Mouse (Mus musculus) cortical plate, adult 2 months (tissue): Measurements from ENCODE around the gene Mettl25. TPM values are rescaled to one million over a fixed set of nuclear protein-coding genes. Genes with fewer than 3 reads are reported as not detected.

Experiments used
- H3K27ac ChIP-seq: fragments of 200-500 bp; 2 replicates; pipeline ENCODE4 v1.5.1; 2012; ENCODE audit warnings: low read length, control low read depth, inconsistent platforms; ENCODE audit not compliant: insufficient read depth
- H3K4me1 ChIP-seq: fragments of 200-500 bp; 2 replicates; pipeline ENCODE4 v1.6.1; 2011; ENCODE audit warnings: low read length; ENCODE audit not compliant: control insufficient read depth, insufficient read depth
- H3K4me3 ChIP-seq: fragments of 200-500 bp; 2 replicates; pipeline ENCODE4 v1.5.1; 2011; ENCODE audit warnings: mild to moderate bottlenecking, low read length, control low read depth; ENCODE audit not compliant: insufficient read depth
- CTCF ChIP-seq: fragments of 200-500 bp; IDR thresholded peaks from 2 replicates; pipeline ENCODE4 v1.5.1; 2011; ENCODE audit warnings: mild to moderate bottlenecking, control low read depth, low read length; ENCODE audit not compliant: insufficient read depth; ENCODE audit errors: extremely low read depth
- POLR2A ChIP-seq: fragments of 200-500 bp; IDR thresholded peaks from 2 replicates; pipeline ENCODE4 v1.6.1; 2011; ENCODE audit warnings: mild to moderate bottlenecking, low read length, control low read depth; ENCODE audit not compliant: insufficient read depth; ENCODE audit errors: extremely low read depth
- polyA plus RNA-seq: library from polyadenylated mRNA; depleted of rRNA; stranded (reverse); fragments of >200 nt; gene quantifications from 2 replicates; pipeline ENCODE4 v1.2.3, GENCODE M21; 2012; rRNA removed

Mettl25 gene
- polyA plus RNA-seq, 1 experiment = 9.0 TPM

DNA sequence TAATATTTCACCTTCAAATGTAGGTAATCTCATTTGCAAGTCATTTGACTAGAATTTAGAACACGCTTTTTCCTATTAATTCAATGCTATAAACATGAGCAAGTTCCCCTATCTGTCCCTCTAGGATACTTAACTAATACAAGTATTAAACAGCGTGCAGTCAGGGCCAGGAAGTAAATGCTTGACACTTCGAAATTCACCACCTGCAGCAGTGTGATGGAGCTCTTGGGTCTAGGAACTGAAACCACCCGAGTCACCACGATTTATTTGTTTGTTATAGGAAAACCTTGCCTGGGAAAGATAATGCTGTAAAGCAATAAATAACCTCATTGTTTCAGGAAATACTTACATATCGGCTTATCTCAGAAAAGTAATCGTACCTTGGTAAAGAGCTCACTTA is 81.1 kb downstream of the Mettl25 start:
- H3K27ac ChIP-seq = no peak overlapping the region
- no peak overlapping the region for H3K4me3 ChIP-seq
- no peaks in the 10 kb centered on the region for H3K4me1 ChIP-seq
- TF ChIP-seq CTCF (no peak), POLR2A (no peak)

- no peak for TF ChIP-seq POLR2A
- no peak for TF ChIP-seq CTCF
- H3K27ac ChIP-seq = no peak overlapping the region
- H3K4me3 ChIP-seq = no peak overlapping the region
- H3K4me1 ChIP-seq = no peaks in the 10 kb centered on the region
Measured at GRCm38 (mm10) chr10:105753831-105754605, 87.2 kb downstream of the Mettl25 start.

DNA sequence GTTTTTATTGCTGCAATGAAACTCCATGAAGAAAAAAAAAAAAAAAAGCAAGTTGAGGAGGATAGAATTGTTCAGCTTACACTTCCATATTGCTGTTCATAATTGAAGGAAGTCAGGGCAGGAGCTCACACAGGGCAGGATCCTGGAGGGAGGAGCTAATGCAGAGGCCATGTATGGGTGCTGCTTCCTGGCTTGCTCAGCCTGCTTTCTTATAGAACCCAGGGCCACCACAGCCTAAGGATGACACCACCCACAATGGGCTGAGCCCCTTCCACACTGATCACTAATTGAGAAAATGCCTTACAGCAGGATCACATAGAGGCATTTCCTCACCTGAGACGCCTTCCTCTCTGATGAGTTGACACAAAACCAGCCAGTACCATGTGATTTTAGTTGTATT is 95.2 kb downstream of the Mettl25 start:
- TF ChIP-seq POLR2A (no peak), CTCF (no peak)
- no peaks in the 10 kb centered on the region for H3K4me1 ChIP-seq
- H3K4me3 ChIP-seq = no peak overlapping the region
- H3K27ac ChIP-seq = no peak overlapping the region

GRCm38 (mm10) chr10:105741736-105742135 is 99.4 kb downstream of the Mettl25 start:
- no peaks in the 10 kb centered on the region for H3K4me1 ChIP-seq
- no peak for TF ChIP-seq POLR2A
- TF ChIP-seq CTCF = no peak
- no peak overlapping the region for H3K4me3 ChIP-seq
- H3K27ac ChIP-seq = no peak overlapping the region

GRCm38 (mm10) chr10:105738942-105739341 is 102.2 kb downstream of the Mettl25 start:
- no peaks in the 10 kb centered on the region for H3K4me1 ChIP-seq
- H3K4me3 ChIP-seq = no peak overlapping the region

DNA sequence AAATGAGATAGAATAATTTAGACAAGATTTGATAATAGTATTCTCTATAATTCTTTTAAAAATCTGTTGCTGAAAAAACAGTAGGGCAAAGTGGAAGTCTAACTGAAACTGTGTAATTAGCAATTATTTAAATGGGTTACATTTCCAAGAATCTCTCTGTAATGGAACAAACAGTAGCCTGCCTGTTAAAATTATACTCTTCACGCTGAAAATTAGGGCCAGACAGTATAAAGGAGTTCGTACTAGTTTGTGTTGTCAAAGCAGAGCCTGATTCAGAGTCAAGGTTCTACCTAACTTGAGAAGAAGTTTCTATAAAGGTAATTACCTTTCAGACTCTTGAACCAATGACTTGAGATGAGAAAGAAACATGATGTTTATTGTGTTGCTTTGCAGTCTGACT is 113.4 kb downstream of the Mettl25 start:
- no peak overlapping the region for H3K4me3 ChIP-seq
- H3K27ac ChIP-seq = no peak overlapping the region
- H3K4me1 ChIP-seq = no peaks in the 10 kb centered on the region
- TF ChIP-seq POLR2A (no peak), CTCF (no peak)

More at GRCm38 (mm10) chr10:105738942-105739341, 102.2 kb downstream of the Mettl25 start:
- TF ChIP-seq CTCF = no peak
- no peak for TF ChIP-seq POLR2A
- H3K27ac ChIP-seq = no peak overlapping the region

- no peak overlapping the region for H3K27ac ChIP-seq
- H3K4me1 ChIP-seq = no peaks in the 10 kb centered on the region
- no peak for TF ChIP-seq CTCF
- TF ChIP-seq POLR2A = no peak
- H3K4me3 ChIP-seq = no peak overlapping the region
Measured at GRCm38 (mm10) chr10:105727353-105727752, 113.8 kb downstream of the Mettl25 start.

GRCm38 (mm10) chr10:105714844-105715243 is 126.3 kb downstream of the Mettl25 start:
- H3K27ac ChIP-seq = no peak overlapping the region
- no peak overlapping the region for H3K4me3 ChIP-seq
- no peaks in the 10 kb centered on the region for H3K4me1 ChIP-seq
- TF ChIP-seq POLR2A (no peak), CTCF (peak; percentile 47; the same call in 1 of the 2 replicates)

- Histone ChIP-seq H3K27ac (no peak overlapping the region), H3K4me3 (no peak overlapping the region), H3K4me1 (no peaks in the 10 kb centered on the region)
- TF ChIP-seq POLR2A (no peak), CTCF (no peak)
Measured at GRCm38 (mm10) chr10:105714366-105714765, 126.8 kb downstream of the Mettl25 start.

- Histone ChIP-seq H3K4me3 (no peak overlapping the region), H3K4me1 (no peaks in the 10 kb centered on the region), H3K27ac (no peak overlapping the region)
- TF ChIP-seq CTCF (no peak), POLR2A (no peak)
Measured at GRCm38 (mm10) chr10:105713222-105713621, 128.0 kb downstream of the Mettl25 start.

Other genes starting within 250 kb of the Mettl25 start
- gene Ccdc59, start 313 bp downstream of the Mettl25 start, polyA plus RNA-seq = 24.2 and 24.6 TPM in 2 replicates